In genomic region chr7:128610490-128610889, GRCm38 (mm10) we compare ENCODE assay signal across 7 mouse cellular contexts. TPM values are rescaled to one million over a fixed set of nuclear protein-coding genes. Genes with fewer than 3 reads are reported as not detected.
DNase-seq lines count a peak whose midpoint lies in the region; ATAC-seq lines count a peak whose summit lies in the region.

No protein-coding gene starts in this region.

- peak overlapping the region; percentile 91 for H3K4me3 ChIP-seq in lung, embryonic 16.5 days (ENCODE audit: low read length)
- peak overlapping the region; percentile 77 for H3K4me3 ChIP-seq in forebrain, embryonic 14.5 days (ENCODE audit: low read depth, low read length)
- H3K4me3 ChIP-seq in liver, embryonic 11.5 days (ENCODE audit: low read depth, low read length) = peak overlapping the region; percentile 77
- peak overlapping the region; percentile 75 for H3K4me3 ChIP-seq in stomach, embryonic 15.5 days (replicated peaks)

- no peaks in the 10 kb centered on the region for H3K9me3 ChIP-seq in lung, embryonic 16.5 days (ENCODE audit: control insufficient read depth, low read length)
- no peaks in the 10 kb centered on the region for H3K9me3 ChIP-seq in forebrain, embryonic 14.5 days (replicated peaks; ENCODE audit: control insufficient read depth, low read length)
- peaks cover 2% of the 10 kb centered on the region; the same call in 1 of the 2 replicates for H3K9me3 ChIP-seq in liver, embryonic 11.5 days (ENCODE audit: control insufficient read depth, low read length)
- no peaks in the 10 kb centered on the region for H3K9me3 ChIP-seq in stomach, embryonic 15.5 days

- 80% methylated on average over 6 of the region's 6 CpGs for WGBS in lung, embryonic 16.5 days
- WGBS in forebrain, embryonic 14.5 days = 79% methylated on average over 6 of the region's 6 CpGs
- 88% methylated on average over 6 of the region's 6 CpGs for WGBS in liver, embryonic 11.5 days
- WGBS in stomach, embryonic 15.5 days = 83% methylated on average over 6 of the region's 6 CpGs

- ATAC-seq in lung, embryonic 16.5 days (ENCODE audit: low read depth) = no peak
- peak; percentile 3; the same call in 1 of the 2 replicates for ATAC-seq in forebrain, embryonic 14.5 days
- ATAC-seq in liver, embryonic 11.5 days (replicated peaks; ENCODE audit: low FRiP score) = no peak
- no peak for ATAC-seq in stomach, embryonic 15.5 days (ENCODE audit: insufficient read depth, low FRiP score, low read depth)

- peak overlapping the region; percentile 64 for H3K4me2 ChIP-seq in lung, embryonic 16.5 days (ENCODE audit: low read depth, low read length)
- peak overlapping the region; percentile 82 for H3K4me2 ChIP-seq in forebrain, embryonic 14.5 days (ENCODE audit: low read length)
- H3K4me2 ChIP-seq in liver, embryonic 11.5 days = peak overlapping the region; percentile 83
- peak overlapping the region; percentile 87 for H3K4me2 ChIP-seq in stomach, embryonic 15.5 days

- DNase-seq in lung, postnatal 25 days (ENCODE audit: low spot score) = no peak
- DNase-seq in forebrain, embryonic 14.5 days (ENCODE audit: low spot score) = no peak
- DNase-seq in liver, embryonic 11.5 days (ENCODE audit: low spot score) = no peak
- DNase-seq in spleen, postnatal 14 days (ENCODE audit: low spot score in 2 of 2) = no peak
- no peak for DNase-seq in embryo, embryonic 11 days

- peaks cover 11% of the 10 kb centered on the region for H3K4me1 ChIP-seq in lung, embryonic 16.5 days (replicated peaks; ENCODE audit: control insufficient read depth, insufficient read depth, low read length)
- H3K4me1 ChIP-seq in forebrain, embryonic 14.5 days (ENCODE audit: control insufficient read depth, insufficient read depth, low read length) = peaks cover 8% of the 10 kb centered on the region
- peaks cover 8% of the 10 kb centered on the region for H3K4me1 ChIP-seq in liver, embryonic 11.5 days (replicated peaks; ENCODE audit: control insufficient read depth, insufficient read depth, low read length)
- H3K4me1 ChIP-seq in stomach, embryonic 15.5 days = peaks cover 8% of the 10 kb centered on the region; the same call in 1 of the 2 replicates

- H3K36me3 ChIP-seq in lung, embryonic 16.5 days (ENCODE audit: control insufficient read depth, insufficient read depth, low read length) = no peaks in the 10 kb centered on the region
- no peaks in the 10 kb centered on the region for H3K36me3 ChIP-seq in forebrain, embryonic 14.5 days (ENCODE audit: control insufficient read depth, insufficient read depth, low read length)
- H3K36me3 ChIP-seq in liver, embryonic 11.5 days (ENCODE audit: control insufficient read depth, insufficient read depth, low read length) = no peaks in the 10 kb centered on the region
- H3K36me3 ChIP-seq in stomach, embryonic 15.5 days = no peaks in the 10 kb centered on the region

- no peaks in the 10 kb centered on the region for H3K27me3 ChIP-seq in lung, embryonic 16.5 days (ENCODE audit: control insufficient read depth, insufficient read depth, low read depth, low read length)
- H3K27me3 ChIP-seq in forebrain, embryonic 14.5 days (replicated peaks; ENCODE audit: control insufficient read depth, insufficient read depth, low read length) = no peaks in the 10 kb centered on the region
- no peaks in the 10 kb centered on the region for H3K27me3 ChIP-seq in liver, embryonic 11.5 days (replicated peaks; ENCODE audit: control insufficient read depth, insufficient read depth, low read length)
- H3K27me3 ChIP-seq in stomach, embryonic 15.5 days (replicated peaks) = no peaks in the 10 kb centered on the region

- H3K9ac ChIP-seq in lung, embryonic 16.5 days (ENCODE audit: low read length) = peak overlapping the region; percentile 61
- no peak overlapping the region for H3K9ac ChIP-seq in forebrain, embryonic 14.5 days (ENCODE audit: low read length)
- peak overlapping the region; percentile 51; the same call in 1 of the 2 replicates for H3K9ac ChIP-seq in liver, embryonic 11.5 days (ENCODE audit: low read depth, low read length)
- no peak overlapping the region; the same call in 1 of the 2 replicates for H3K9ac ChIP-seq in stomach, embryonic 15.5 days

- H3K27ac ChIP-seq in lung, embryonic 16.5 days (ENCODE audit: low read length) = peak overlapping the region; percentile 83
- no peak overlapping the region for H3K27ac ChIP-seq in forebrain, embryonic 14.5 days (ENCODE audit: low read depth, low read length)
- no peak overlapping the region for H3K27ac ChIP-seq in liver, embryonic 11.5 days (ENCODE audit: low read depth, low read length)
- H3K27ac ChIP-seq in stomach, embryonic 15.5 days = peak overlapping the region; percentile 73

RNA-seq across cellular contexts. Expression of gene Inpp5f, which starts 0.6 kb away (rescaled TPM):
- 16.2 and 17.3 TPM in 2 replicates for polyA plus RNA-seq in lung, embryonic 16.5 days (2015; fragmentation: Nextera tagmentation; extraction: Ambion mirVana)
- polyA plus RNA-seq in forebrain, embryonic 14.5 days (2014; fragmentation: Nextera tagmentation; extraction: Ambion mirVana) = 257 and 314 TPM in 2 replicates
- 20.0 and 22.7 TPM in 2 replicates for polyA plus RNA-seq in liver, embryonic 11.5 days (2014; fragmentation: Nextera tagmentation; extraction: Ambion mirVana)
- polyA plus RNA-seq in stomach, embryonic 15.5 days (2015; fragmentation: Nextera tagmentation; extraction: Ambion mirVana) = 20.3 and 20.9 TPM in 2 replicates

Comparison
In these comparisons a context has a peak if more than half of its experiments do, and no peak if none do; other contexts are left out.
1. H3K27ac ChIP-seq: peak in lung, embryonic 16.5 days (single experiment) and stomach, embryonic 15.5 days (single experiment); none in forebrain, embryonic 14.5 days (single experiment) and liver, embryonic 11.5 days (single experiment).
2. H3K9ac ChIP-seq: peak in lung, embryonic 16.5 days (single experiment) and liver, embryonic 11.5 days (single experiment); none in forebrain, embryonic 14.5 days (single experiment) and stomach, embryonic 15.5 days (single experiment).
3. RNA of gene Inpp5f, which starts 0.6 kb away (polyA plus RNA-seq): 257 to 314 TPM in forebrain, embryonic 14.5 days; 20.3 to 20.9 TPM in stomach, embryonic 15.5 days, 20.0 to 22.7 TPM in liver, embryonic 11.5 days and 16.2 to 17.3 TPM in lung, embryonic 16.5 days; every median in the first group is over 10 times any median in the second.
4. Peak in every context shown above with its lines, with median percentiles within 50 percentile points of each other: H3K4me2 ChIP-seq and H3K4me3 ChIP-seq.